Mouse (Mus musculus): ENCODE measurements around the gene Pdia6. TPM values are rescaled to one million over a fixed set of nuclear protein-coding genes. Genes with fewer than 3 reads are reported as not detected.

Gene Pdia6
- polyA plus RNA-seq, 2 experiments: 435 to 584 TPM

- ATAC-seq (ENCODE audit: low FRiP score, low read depth): no peak
- no peak overlapping the region for H3K27ac ChIP-seq (replicated peaks; ENCODE audit: low read depth, low read length)
- no peaks in the 10 kb centered on the region for H3K9me3 ChIP-seq (ENCODE audit: control insufficient read depth, low read length)
- no peak overlapping the region for H3K4me3 ChIP-seq (replicated peaks; ENCODE audit: low read length)
- H3K36me3 ChIP-seq (ENCODE audit: control insufficient read depth, insufficient read depth, low read length): no peaks in the 10 kb centered on the region
- no peak for TF ChIP-seq POLR2A (IDR thresholded peaks at IDR 0.05; ENCODE audit: borderline replicate concordance, extremely low read depth, insufficient read depth, insufficient read length)
- H3K9ac ChIP-seq (ENCODE audit: low read depth, low read length, severe bottlenecking): no peak overlapping the region
- no peak overlapping the region for H3K4me2 ChIP-seq (replicated peaks; ENCODE audit: low read depth, low read length, severe bottlenecking)
- H3K4me1 ChIP-seq (ENCODE audit: control insufficient read depth, insufficient read depth, low read length): peaks cover 10% of the 10 kb centered on the region
- DNase-seq (ENCODE audit: low spot score): no peak
- no peaks in the 10 kb centered on the region for H3K27me3 ChIP-seq (ENCODE audit: control insufficient read depth, insufficient read depth, low read length)
Observed at GRCm38 (mm10) chr12:17242041-17242440, 24.3 kb upstream of the Pdia6 start.

DNA sequence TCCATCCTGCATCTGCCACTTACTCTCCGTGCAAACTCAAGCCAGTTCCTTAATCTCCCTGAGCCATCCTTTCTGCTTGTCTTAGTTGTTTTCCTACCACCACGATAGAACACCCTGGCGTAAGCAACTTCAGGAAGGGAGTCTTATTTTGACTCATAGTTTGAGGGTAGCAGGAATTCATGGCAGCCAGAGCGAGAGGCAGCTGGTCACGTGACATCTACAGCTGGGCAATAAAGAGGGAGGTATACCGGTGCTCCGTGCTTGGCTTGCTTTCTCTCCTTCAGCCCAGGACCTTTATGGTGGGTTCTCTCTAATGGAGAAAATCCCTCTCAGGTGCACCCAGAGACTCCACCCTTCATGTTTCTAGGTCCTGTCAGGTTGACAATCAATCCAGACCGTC lies 15.4 kb upstream of the Pdia6 start:
- peaks cover 10% of the 10 kb centered on the region for H3K27me3 ChIP-seq (ENCODE audit: control insufficient read depth, insufficient read depth, low read length)
- H3K4me2 ChIP-seq (replicated peaks; ENCODE audit: low read depth, low read length, severe bottlenecking): no peak overlapping the region
- H3K9ac ChIP-seq (ENCODE audit: low read depth, low read length, severe bottlenecking): no peak overlapping the region
- TF ChIP-seq POLR2A (IDR thresholded peaks at IDR 0.05; ENCODE audit: borderline replicate concordance, extremely low read depth, insufficient read depth, insufficient read length): no peak
- no peak for ATAC-seq (ENCODE audit: low FRiP score, low read depth)
- no peak overlapping the region for H3K4me3 ChIP-seq (replicated peaks; ENCODE audit: low read length)
- no peaks in the 10 kb centered on the region for H3K9me3 ChIP-seq (ENCODE audit: control insufficient read depth, low read length)
- H3K4me1 ChIP-seq (ENCODE audit: control insufficient read depth, insufficient read depth, low read length): 0 out of 2 replicates have a peak, but pooled peaks cover 4% of the 10 kb centered on the region
- WGBS: 58% methylated on average over 8 of the region's 8 CpGs
- H3K36me3 ChIP-seq (ENCODE audit: control insufficient read depth, insufficient read depth, low read length): no peaks in the 10 kb centered on the region
- H3K27ac ChIP-seq (replicated peaks; ENCODE audit: low read depth, low read length): no peak overlapping the region
- DNase-seq (ENCODE audit: low spot score): no peak

- H3K4me2 ChIP-seq (replicated peaks; ENCODE audit: low read depth, low read length, severe bottlenecking): peak overlapping the region; percentile 35
- H3K27ac ChIP-seq (replicated peaks; ENCODE audit: low read depth, low read length): no peak overlapping the region
- H3K4me3 ChIP-seq (replicated peaks; ENCODE audit: low read length): no peak overlapping the region; the same call in 1 of the 2 replicates
- H3K9me3 ChIP-seq (ENCODE audit: control insufficient read depth, low read length): no peaks in the 10 kb centered on the region
- DNase-seq (ENCODE audit: low spot score): peak; percentile 54
- peak; percentile 31; the same call in 1 of the 2 replicates for ATAC-seq (ENCODE audit: low FRiP score, low read depth)
- TF ChIP-seq POLR2A (IDR thresholded peaks at IDR 0.05; ENCODE audit: borderline replicate concordance, extremely low read depth, insufficient read depth, insufficient read length): no peak
- H3K36me3 ChIP-seq (ENCODE audit: control insufficient read depth, insufficient read depth, low read length): no peaks in the 10 kb centered on the region
- 11% methylated on average over 9 of the region's 9 CpGs for WGBS
- 0 out of 2 replicates have a peak, but pooled peaks cover 4% of the 10 kb centered on the region for H3K4me1 ChIP-seq (ENCODE audit: control insufficient read depth, insufficient read depth, low read length)
- H3K27me3 ChIP-seq (ENCODE audit: control insufficient read depth, insufficient read depth, low read length): peaks cover 10% of the 10 kb centered on the region
- no peak overlapping the region for H3K9ac ChIP-seq (ENCODE audit: low read depth, low read length, severe bottlenecking)
Observed at GRCm38 (mm10) chr12:17253069-17253468, 13.3 kb upstream of the Pdia6 start.

- 85% methylated on average over 6 of the region's 6 CpGs for WGBS
- DNase-seq (ENCODE audit: low spot score) (no peak), ATAC-seq (ENCODE audit: low FRiP score, low read depth) (no peak)
- Histone ChIP-seq H3K36me3 (ENCODE audit: control insufficient read depth, insufficient read depth, low read length) (no peaks in the 10 kb centered on the region), H3K4me3 (replicated peaks; ENCODE audit: low read length) (no peak overlapping the region), H3K4me1 (ENCODE audit: control insufficient read depth, insufficient read depth, low read length) (0 out of 2 replicates have a peak, but pooled peaks cover 4% of the 10 kb centered on the region), H3K4me2 (replicated peaks; ENCODE audit: low read depth, low read length, severe bottlenecking) (no peak overlapping the region), H3K27ac (replicated peaks; ENCODE audit: low read depth, low read length) (no peak overlapping the region), H3K27me3 (ENCODE audit: control insufficient read depth, insufficient read depth, low read length) (peaks cover 10% of the 10 kb centered on the region), H3K9ac (ENCODE audit: low read depth, low read length, severe bottlenecking) (no peak overlapping the region), H3K9me3 (ENCODE audit: control insufficient read depth, low read length) (no peaks in the 10 kb centered on the region)
- TF ChIP-seq POLR2A (IDR thresholded peaks at IDR 0.05; ENCODE audit: borderline replicate concordance, extremely low read depth, insufficient read depth, insufficient read length): no peak
Observed at GRCm38 (mm10) chr12:17255602-17256001, 10.7 kb upstream of the Pdia6 start.

DNA sequence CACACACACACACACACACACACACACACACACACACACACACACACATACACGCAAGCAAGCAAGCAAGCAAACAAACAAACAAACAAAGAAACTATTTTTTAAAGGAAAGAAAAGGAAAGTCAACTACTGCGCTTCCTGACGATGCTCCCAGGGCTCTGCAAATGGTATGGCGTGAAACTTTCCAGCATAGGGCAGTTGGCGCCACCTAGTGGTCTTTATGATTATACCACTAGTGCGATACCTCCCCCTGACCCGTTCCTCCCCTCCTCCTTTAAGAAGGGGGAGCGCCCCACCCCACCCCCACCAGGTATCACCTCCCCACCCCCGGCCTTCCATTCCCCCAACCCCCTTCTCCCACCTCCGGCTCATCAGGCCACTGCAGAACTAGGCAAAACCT lies 9.4 kb upstream of the Pdia6 start:
- Histone ChIP-seq H3K4me3 (replicated peaks; ENCODE audit: low read length) (no peak overlapping the region), H3K9me3 (ENCODE audit: control insufficient read depth, low read length) (no peaks in the 10 kb centered on the region), H3K9ac (ENCODE audit: low read depth, low read length, severe bottlenecking) (no peak overlapping the region), H3K27me3 (ENCODE audit: control insufficient read depth, insufficient read depth, low read length) (peaks cover 10% of the 10 kb centered on the region), H3K4me2 (replicated peaks; ENCODE audit: low read depth, low read length, severe bottlenecking) (no peak overlapping the region), H3K4me1 (ENCODE audit: control insufficient read depth, insufficient read depth, low read length) (0 out of 2 replicates have a peak, but pooled peaks cover 4% of the 10 kb centered on the region), H3K27ac (replicated peaks; ENCODE audit: low read depth, low read length) (no peak overlapping the region), H3K36me3 (ENCODE audit: control insufficient read depth, insufficient read depth, low read length) (no peaks in the 10 kb centered on the region)
- peak; percentile 88 for DNase-seq (ENCODE audit: low spot score)
- 8% methylated on average over 8 of the region's 10 CpGs for WGBS
- ATAC-seq (ENCODE audit: low FRiP score, low read depth): peak; percentile 71; the same call in 1 of the 2 replicates
- no peak for TF ChIP-seq POLR2A (IDR thresholded peaks at IDR 0.05; ENCODE audit: borderline replicate concordance, extremely low read depth, insufficient read depth, insufficient read length)

DNA sequence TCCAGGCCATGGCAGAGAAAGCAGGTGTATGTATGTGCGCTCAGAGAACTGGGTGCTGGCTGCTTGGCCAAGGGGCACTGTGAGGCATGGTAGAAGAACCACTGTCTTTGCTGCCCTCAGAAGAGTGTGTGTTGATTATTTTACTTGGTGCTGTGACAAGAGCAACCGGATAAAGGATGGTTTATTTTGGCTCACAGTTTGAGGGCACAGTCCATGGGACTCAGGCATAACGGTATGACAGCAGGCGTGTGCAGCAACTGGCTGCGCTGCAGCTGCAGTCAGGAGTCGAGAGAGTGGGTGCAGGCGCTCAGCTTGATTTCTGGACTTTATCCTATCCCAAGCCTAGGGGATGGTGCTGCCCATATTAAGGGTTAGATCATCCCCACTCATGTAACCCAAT lies 7.9 kb upstream of the Pdia6 start:
- H3K36me3 ChIP-seq (ENCODE audit: control insufficient read depth, insufficient read depth, low read length): no peaks in the 10 kb centered on the region
- no peak for DNase-seq (ENCODE audit: low spot score)
- WGBS: 86% methylated on average over 7 of the region's 7 CpGs
- TF ChIP-seq POLR2A (IDR thresholded peaks at IDR 0.05; ENCODE audit: borderline replicate concordance, extremely low read depth, insufficient read depth, insufficient read length): no peak
- no peak for ATAC-seq (ENCODE audit: low FRiP score, low read depth)
- no peak overlapping the region for H3K4me3 ChIP-seq (replicated peaks; ENCODE audit: low read length)
- H3K27ac ChIP-seq (replicated peaks; ENCODE audit: low read depth, low read length): no peak overlapping the region
- 0 out of 2 replicates have a peak, but pooled peaks cover 4% of the 10 kb centered on the region for H3K4me1 ChIP-seq (ENCODE audit: control insufficient read depth, insufficient read depth, low read length)
- H3K27me3 ChIP-seq (ENCODE audit: control insufficient read depth, insufficient read depth, low read length): peaks cover 6% of the 10 kb centered on the region
- H3K9ac ChIP-seq (ENCODE audit: low read depth, low read length, severe bottlenecking): no peak overlapping the region
- H3K4me2 ChIP-seq (replicated peaks; ENCODE audit: low read depth, low read length, severe bottlenecking): no peak overlapping the region
- H3K9me3 ChIP-seq (ENCODE audit: control insufficient read depth, low read length): no peaks in the 10 kb centered on the region
